Mouse (Mus musculus) layer of hippocampus, postnatal 14 days (tissue): ENCODE measurements around the gene Emcn. TPM values are rescaled to one million over a fixed set of nuclear protein-coding genes. Genes with fewer than 3 reads are reported as not detected.
A peak's percentile ranks its signal among the peaks of the same experiment; 100 is the strongest.

Experiments
- DNase-seq, 2 experiments: peaks; one replicate each; pipeline ENCODE4 v3.0.0; 2021 to 2022; ENCODE audit warnings: low spot score in 2 of 2, mixed read lengths in 1 of 2
- total RNA-seq, 2 experiments: library from RNA; stranded (reverse); gene quantifications; 2 replicates each; pipeline ENCODE4 v1.2.3; 2021

Emcn gene
- total RNA-seq, 2 experiments from 2014 or later = 5.8 to 8.3 TPM

DNA sequence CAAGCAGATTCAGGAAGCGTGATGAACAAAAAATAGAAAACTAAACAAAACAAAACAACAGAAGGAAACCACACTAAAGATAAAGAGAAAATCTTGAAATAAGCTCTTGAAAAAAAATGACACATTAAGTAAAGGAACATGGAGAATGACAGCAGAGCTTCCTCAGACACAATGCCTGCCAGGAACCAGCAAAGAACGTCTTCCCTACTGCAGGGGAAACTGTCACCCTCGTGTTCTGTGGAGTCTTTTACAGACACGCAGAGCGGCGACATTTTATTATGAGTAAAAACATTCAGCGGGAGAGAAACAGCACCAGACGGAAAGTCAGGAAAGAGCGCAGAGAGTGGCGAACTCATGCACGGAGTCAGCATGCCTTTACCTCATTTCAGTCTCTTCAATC, 54.7 kb downstream of the Emcn start:
- DNase-seq = no peak

DNA sequence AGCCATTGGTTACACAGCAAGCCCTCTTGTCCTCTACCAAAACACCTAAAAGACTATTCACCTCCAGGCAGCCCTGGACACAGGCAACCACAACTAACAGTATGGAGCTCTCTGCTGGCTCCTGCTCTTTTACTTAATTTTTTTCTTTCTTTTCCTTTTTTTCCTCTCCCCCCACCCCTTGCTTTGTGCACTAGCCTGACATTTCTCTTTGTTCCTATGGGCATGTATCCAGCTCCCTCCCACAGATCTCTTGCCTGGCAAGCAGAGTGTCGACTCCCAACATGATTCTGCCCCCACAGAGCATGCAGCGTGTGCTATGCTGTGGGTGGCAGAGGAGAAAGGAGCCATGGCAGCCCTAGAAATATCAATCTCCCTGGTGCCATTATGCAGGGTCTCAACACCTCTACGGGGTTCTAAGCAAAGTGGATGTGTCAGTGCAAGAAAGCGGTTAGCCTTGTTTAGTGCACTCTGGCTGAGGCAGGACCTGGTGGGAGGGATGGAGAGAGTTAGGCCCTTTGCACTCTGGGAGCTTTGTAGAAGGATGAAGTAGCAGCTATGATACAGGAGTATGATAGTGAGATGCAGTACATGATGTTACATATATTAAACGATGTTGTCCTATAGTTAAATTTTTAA, 74.7 kb downstream of the Emcn start:
- peak; percentile 64 to 90 for DNase-seq

DNA sequence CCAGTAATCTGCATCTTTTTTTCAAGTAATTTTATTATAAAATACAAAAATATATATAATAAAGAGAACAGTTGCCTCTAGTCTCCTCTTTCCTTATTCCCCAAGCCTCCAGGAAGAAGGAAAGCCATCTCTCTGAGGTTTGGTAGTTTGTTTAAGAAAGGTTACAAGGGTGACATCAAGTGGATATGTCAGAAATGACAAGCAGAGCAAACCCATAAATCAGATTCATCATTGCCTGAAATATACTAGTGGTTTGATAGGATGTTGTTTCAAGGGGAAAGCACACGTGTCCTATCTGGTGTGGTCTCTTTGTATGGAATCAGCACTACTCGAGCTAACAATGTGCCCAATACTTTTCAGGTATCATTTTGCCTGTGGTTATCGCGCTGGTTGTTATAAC, 77.8 kb downstream of the Emcn start:
- peak in 1 of 2 experiments; percentile 79 for DNase-seq

DNA sequence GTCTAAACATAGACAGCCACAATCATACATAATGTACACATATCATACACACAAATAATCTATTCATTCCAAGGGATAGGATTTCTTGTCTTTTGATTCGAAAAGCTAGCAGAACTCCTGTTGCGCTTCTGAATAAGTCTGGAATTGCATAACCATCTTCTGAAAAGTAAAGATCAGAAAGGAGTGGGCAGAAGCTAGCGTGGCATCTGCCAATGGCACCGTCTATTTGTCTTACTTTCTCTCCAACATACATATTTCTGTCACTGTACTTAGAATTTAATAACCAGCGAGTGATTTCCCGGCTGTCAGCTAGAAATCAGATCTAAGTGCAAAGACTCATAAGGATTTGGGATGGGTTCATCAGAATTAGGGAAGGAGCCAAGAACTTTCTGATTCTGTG, 88.6 kb downstream of the Emcn start:
- DNase-seq = no peak

DNA sequence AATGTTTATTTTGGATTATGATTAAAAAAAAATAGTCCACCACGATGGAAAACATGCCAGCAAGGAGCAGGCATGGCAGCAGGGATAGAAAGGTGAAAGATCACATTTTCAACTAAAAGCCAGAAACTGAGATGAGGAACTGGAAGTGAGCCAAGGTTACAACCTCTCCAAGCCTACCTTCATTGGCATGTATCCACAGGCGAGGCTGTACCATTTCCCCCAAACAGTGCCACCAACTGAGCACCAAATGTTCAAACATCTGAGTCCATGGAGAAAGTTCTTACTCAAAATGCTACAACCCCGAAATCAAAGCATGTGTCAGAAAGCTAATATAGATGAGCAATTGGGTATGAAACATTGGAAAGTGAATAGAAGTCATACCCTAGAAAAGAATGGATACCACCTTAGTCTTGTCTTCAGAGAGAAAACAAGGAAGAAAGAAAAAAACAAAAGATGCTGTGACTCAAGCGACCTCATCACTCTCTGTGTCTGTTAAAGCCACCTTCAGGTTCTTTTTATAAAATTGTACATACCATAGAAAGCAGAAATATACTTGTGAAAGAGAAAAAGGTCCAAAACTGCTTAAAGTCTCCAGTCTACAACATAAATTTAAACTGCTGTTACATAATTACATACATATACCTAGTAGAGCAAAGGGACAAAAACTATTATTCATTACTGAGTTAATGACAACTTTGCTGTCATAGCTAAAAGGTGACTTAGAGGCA, 124.2 kb downstream of the Emcn start:
- no peak for DNase-seq

DNA sequence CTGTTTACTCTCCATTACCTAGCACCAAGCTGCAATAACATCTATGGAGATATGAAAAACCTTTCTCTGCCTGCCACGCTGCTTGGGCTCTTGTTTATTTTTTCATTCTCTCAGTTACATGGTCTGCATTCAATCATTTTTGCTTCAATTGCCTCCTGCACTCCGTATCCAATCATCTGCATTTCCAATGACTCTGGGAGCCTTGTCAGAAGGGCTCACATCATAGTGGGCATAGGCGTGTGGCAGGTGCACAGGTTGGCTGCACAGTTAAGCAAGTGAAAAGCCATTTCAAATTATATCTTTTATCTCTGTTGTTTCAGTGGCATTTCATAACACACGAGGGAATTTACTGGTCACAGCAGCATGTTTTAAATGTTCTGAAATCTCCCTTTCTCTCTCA, 125.1 kb downstream of the Emcn start:
- DNase-seq = no peak

DNA sequence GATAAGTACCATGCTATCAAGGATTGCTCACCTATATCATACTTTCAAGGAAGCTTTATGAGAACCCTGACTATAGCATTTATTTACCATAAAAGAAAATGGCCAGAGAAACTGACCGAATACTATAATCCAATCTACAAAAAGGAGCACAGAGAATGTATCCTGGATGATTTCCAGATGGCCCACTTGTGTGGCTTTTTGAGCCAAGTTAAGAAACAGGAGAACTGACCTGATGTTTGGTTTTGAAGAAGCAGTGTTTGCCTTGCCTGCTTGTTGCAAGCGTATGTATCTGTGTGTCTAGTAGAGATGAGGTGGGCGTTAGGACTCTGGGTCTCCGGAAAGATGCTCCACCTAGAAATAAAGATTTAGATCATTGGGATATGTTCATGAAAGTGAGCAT, 125.9 kb downstream of the Emcn start:
- no peak for DNase-seq

DNA sequence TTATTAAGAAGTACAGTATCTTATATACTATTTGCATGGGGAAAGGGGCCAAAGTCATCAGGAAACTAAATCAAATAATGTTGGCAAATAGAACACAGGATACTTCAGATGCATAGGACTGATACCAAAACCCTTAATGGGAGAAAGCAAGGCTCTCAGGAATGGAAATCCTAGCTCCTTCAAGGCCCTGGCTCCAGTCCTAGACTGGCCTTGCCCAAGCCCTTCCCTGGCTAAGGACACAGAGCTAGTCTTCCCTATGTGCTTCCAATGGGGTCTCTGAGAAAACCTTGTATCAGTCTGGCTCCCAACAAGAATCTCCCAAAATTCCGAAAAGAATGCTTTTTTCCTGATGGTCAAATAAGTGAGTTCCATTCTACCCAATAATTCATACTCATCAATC, 126.5 kb downstream of the Emcn start:
- no peak for DNase-seq

DNA sequence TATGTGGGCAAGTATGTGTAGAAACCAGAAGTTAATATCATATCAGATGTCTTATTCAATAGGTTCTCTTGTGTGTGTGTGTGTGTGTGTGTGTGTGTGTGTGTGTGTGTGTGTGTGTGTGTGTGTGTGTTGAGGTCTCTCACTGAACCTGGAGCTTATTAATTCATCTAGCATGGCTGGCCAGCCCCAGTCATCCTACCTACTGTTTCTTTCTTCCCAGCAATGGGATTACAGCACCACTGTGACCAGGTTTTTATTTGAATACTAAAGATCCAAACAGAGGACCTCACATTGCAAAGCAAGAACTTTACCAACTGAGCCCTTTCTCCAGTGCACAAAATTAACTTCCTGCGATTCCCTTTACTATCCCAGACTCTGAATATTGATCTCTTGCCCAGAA, 131.3 kb downstream of the Emcn start:
- DNase-seq = no peak

DNA sequence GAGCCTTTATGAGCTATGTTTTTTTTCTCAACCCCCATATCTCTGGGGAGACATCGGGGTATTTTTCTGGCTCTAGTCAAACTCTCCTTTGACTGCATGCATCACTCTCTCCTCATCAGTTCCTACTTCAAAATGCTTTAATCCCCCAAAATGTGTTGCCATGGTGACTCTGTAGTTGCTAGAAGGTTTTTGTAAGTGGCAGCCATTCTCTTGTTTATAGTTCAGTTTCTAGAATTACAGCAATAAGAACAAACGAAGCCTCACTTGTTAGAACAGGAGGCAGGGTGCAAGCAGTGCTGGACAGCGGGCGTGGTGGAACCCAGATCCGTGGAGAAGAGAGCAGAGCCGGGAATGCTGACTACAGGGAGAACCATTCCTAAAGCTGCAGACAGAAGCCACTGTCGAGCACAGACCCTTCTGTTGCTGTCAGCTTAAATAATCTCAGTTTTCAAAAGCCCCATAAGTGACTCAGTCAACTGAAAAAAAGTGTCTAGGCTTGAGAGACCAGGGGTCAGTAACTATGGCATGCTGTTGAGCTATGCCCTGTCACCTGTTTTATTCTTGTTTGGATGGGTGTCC, 139.0 kb downstream of the Emcn start:
- peak; percentile 41 to 44 for DNase-seq

DNA sequence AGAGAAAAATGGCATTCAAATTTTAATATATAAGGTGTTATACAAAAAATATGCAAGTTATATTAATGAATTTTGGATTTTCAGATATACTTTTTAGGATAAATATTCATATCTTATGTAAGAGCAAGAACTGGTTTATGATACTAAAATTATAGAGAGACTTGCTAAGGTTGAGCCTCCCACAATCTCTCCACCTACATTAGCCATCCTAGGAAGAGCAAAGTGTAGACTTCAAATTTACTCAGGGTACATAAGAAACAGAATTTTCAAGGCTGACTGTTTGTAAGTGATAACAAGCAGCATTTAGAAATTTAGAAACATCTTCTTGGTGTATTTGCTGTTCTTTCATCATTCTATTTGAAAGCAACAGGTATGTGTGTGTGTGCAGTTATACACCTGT, 140.3 kb downstream of the Emcn start:
- DNase-seq = no peak
